Mouse (Mus musculus): ENCODE measurements around the gene Zfr. TPM values are rescaled to one million over a fixed set of nuclear protein-coding genes. Genes with fewer than 3 reads are reported as not detected.

Gene Zfr
- 177 TPM for polyA plus RNA-seq (2017; shearing (Covaris generic))

GRCm38 (mm10) chr15:12117242-12118092, at the start of gene Zfr:
Zfr (plus strand) TSS chr15:12117831.

GRCm38 (mm10) chr15:12204319-12205159, 86.9 kb downstream of the Zfr start, which contains the start of gene Mtmr12:
Mtmr12 (plus strand) TSS chr15:12205028.

Other genes starting within 250 kb of the Zfr start
- gene Npr3, start 210.5 kb upstream of the Zfr start, polyA plus RNA-seq (2017; shearing (Covaris generic)) = not detected
- 952 TPM for gene Sub1, start 120.8 kb upstream of the Zfr start, polyA plus RNA-seq (2017; shearing (Covaris generic))
- 86.6 TPM for gene Mtmr12, start 87.2 kb downstream of the Zfr start, polyA plus RNA-seq (2017; shearing (Covaris generic))
- gene Golph3, start 203.6 kb downstream of the Zfr start, polyA plus RNA-seq (2017; shearing (Covaris generic)) = 218 TPM
- gene 1810049J17Rik, start 204.1 kb downstream of the Zfr start, polyA plus RNA-seq (2017; shearing (Covaris generic)) = not detected

All from naive thymus-derived CD4-positive, alpha-beta T cell, adult 5 months (primary cell).